Mouse (Mus musculus): Measurements from ENCODE around the gene Tbc1d30.

DNA sequence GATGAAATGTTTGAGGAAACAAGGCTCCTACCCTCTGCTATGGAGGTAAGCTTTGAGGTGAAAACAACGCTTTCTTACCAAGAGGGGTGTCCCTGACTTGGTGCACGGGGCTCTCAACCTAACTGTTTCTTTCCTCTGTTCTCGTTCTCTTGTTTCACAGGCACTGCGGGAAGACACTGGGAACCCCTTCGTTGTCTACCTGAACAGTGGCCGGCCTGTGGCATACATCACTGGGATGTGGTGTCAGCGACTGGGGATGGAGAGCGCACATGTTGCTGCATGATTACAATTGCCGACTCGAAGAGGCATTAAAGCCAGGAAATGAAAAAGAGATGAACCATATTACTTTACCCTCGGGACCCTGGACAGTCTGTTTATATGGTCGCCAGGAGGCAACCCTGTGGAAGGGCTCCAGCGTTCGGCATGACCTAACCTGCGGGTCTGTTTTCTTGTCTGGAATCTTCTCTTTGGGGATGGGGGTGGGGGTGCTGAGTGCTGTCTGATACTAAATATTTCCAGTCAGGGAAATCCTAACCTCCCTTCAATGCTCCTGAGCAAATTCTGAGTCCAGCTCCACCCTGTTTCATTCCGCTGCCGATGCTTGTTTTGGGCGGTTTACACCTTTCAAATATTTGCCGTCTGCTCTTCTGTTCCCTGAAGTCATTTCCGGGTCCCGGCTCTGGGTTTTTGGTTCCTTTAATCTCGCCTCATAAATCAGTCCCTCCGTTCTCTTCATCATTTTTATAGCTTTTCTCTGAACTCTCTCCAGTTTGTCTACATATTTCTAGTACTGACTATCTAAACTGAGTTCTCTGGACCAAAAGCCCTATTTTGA is 107.5 kb downstream of the Tbc1d30 start:
- TF ChIP-seq CTCF (conservative IDR thresholded peaks at IDR 0.05; ENCODE audit: insufficient read depth, insufficient read length, low read depth, low read length), result no peak
- TF ChIP-seq POLR2A (IDR thresholded peaks at IDR 0.05; ENCODE audit: low read depth, low read length), result no peak

Data from kidney, adult 2 months (tissue).